8 mouse cellular contexts compared by ENCODE assay signal in genomic region chr5:88674703-88675442, GRCm38 (mm10). TPM values are rescaled to one million over a fixed set of nuclear protein-coding genes. Genes with fewer than 3 reads are reported as not detected.
DNase-seq lines count a peak whose midpoint lies in the region; ATAC-seq and TF ChIP-seq lines count a peak whose summit lies in the region.

No protein-coding gene starts in this region.

- peak overlapping the region; percentile 98 for H3K9ac ChIP-seq in heart, embryonic 14.5 days (ENCODE audit: low read length)
- peak overlapping the region; percentile 98 for H3K9ac ChIP-seq in kidney, postnatal 0 days (ENCODE audit: low read depth, low read length)

- TF ChIP-seq POLR2A in spleen, adult 2 months (IDR thresholded peaks at IDR 0.05; ENCODE audit: low read depth, low read length) = no peak

- H3K4me2 ChIP-seq in heart, embryonic 14.5 days (ENCODE audit: low read length) = peak overlapping the region; percentile 65
- H3K4me2 ChIP-seq in kidney, postnatal 0 days (ENCODE audit: low read length) = peak overlapping the region; percentile 58

- peaks cover 22% of the 10 kb centered on the region for H3K4me1 ChIP-seq in embryonic facial prominence, embryonic 10.5 days
- H3K4me1 ChIP-seq in heart, embryonic 14.5 days (ENCODE audit: control insufficient read depth in 2 of 2, insufficient read depth in 2 of 2, low read length in 2 of 2) = peaks cover 2 to 13% of the 10 kb centered on the region in 2 experiments; a peak in 3 of 4 replicates
- no peaks in the 10 kb centered on the region for H3K4me1 ChIP-seq in kidney, postnatal 0 days (replicated peaks; ENCODE audit: insufficient read depth, low read length)
- no peaks in the 10 kb centered on the region; the same call in 1 of the 2 replicates for H3K4me1 ChIP-seq in spleen, adult 2 months (ENCODE audit: control insufficient read depth, insufficient read depth, insufficient read length)

- peaks cover 38% of the 10 kb centered on the region for H3K36me3 ChIP-seq in embryonic facial prominence, embryonic 10.5 days (replicated peaks)
- peaks cover 39% of the 10 kb centered on the region for H3K36me3 ChIP-seq in heart, embryonic 14.5 days (ENCODE audit: control insufficient read depth, insufficient read depth, low read length)
- peaks cover 7% of the 10 kb centered on the region for H3K36me3 ChIP-seq in kidney, postnatal 0 days (ENCODE audit: insufficient read depth, low read length)
- peaks cover 7% of the 10 kb centered on the region for H3K36me3 ChIP-seq in spleen, adult 2 months (ENCODE audit: control insufficient read depth, insufficient read depth, low read length)

- 2% methylated on average over 47 of the region's 47 CpGs for WGBS in embryonic facial prominence, embryonic 10.5 days
- WGBS in heart, embryonic 14.5 days = under 1% methylated on average over 43 of the region's 47 CpGs
- under 1% methylated on average over 47 of the region's 47 CpGs for WGBS in kidney, postnatal 0 days
- WGBS in spleen, adult 2 months = 2% methylated on average over 47 of the region's 47 CpGs

- no peak for DNase-seq in cerebellum, postnatal 4 days (ENCODE audit: low spot score in 2 of 2)
- no peak for DNase-seq in Patski (ENCODE audit: low read depth, low spot score)
- DNase-seq in embryonic facial prominence, embryonic 10.5 days (ENCODE audit: low spot score) = no peak
- DNase-seq in kidney, postnatal 0 days (ENCODE audit: low spot score) = peak; percentile 19
- DNase-seq in lung, postnatal 10 days = peak; percentile 25
- no peak for DNase-seq in spleen, adult 2 months (ENCODE audit: low read depth in 1 of 2, low spot score in 2 of 2)

- peak overlapping the region; percentile 99 for H3K27ac ChIP-seq in embryonic facial prominence, embryonic 10.5 days (replicated peaks)
- H3K27ac ChIP-seq in heart, embryonic 14.5 days (replicated peaks in 1 of 2; ENCODE audit: control insufficient read depth in 1 of 2, insufficient read depth in 1 of 2, low read depth in 2 of 2, low read length in 2 of 2) = peak overlapping the region; percentile 88 to 97
- H3K27ac ChIP-seq in kidney, postnatal 0 days = peak overlapping the region; percentile 99
- peak overlapping the region; percentile 81; the same call in 1 of the 2 replicates for H3K27ac ChIP-seq in spleen, adult 2 months (ENCODE audit: insufficient read depth, low read length)

- H3K27me3 ChIP-seq in Patski = no peaks in the 10 kb centered on the region
- H3K27me3 ChIP-seq in embryonic facial prominence, embryonic 10.5 days (replicated peaks; ENCODE audit: low read depth, poor library complexity, severe bottlenecking) = no peaks in the 10 kb centered on the region
- no peaks in the 10 kb centered on the region for H3K27me3 ChIP-seq in heart, embryonic 14.5 days (ENCODE audit: control insufficient read depth, insufficient read depth, low read length)
- H3K27me3 ChIP-seq in kidney, postnatal 0 days (ENCODE audit: insufficient read depth, low read length) = no peaks in the 10 kb centered on the region
- no peaks in the 10 kb centered on the region for H3K27me3 ChIP-seq in spleen, adult 2 months (ENCODE audit: control insufficient read depth, insufficient read depth, low read length)

- H3K9me3 ChIP-seq in embryonic facial prominence, embryonic 10.5 days = no peaks in the 10 kb centered on the region
- H3K9me3 ChIP-seq in heart, embryonic 14.5 days (ENCODE audit: control insufficient read depth, low read length) = no peaks in the 10 kb centered on the region
- H3K9me3 ChIP-seq in kidney, postnatal 0 days (replicated peaks; ENCODE audit: low read length) = no peaks in the 10 kb centered on the region

- in situ Hi-C loops in Patski (cut with MboI; ENCODE audit: low pct_unique_long_range_greater_than_20kb) = no loop called here

- ATAC-seq in cerebellum, adult (ENCODE audit: insufficient number of reproducible peaks, low FRiP score, low TSS enrichment) = peak; percentile 34
- ATAC-seq in Patski = peak; percentile 56
- ATAC-seq in heart, embryonic 14.5 days (ENCODE audit: insufficient number of reproducible peaks, insufficient read depth, low FRiP score, low read depth) = peak; percentile 17; the same call in 1 of the 2 replicates
- peak; percentile 23 for ATAC-seq in kidney, postnatal 0 days (replicated peaks; ENCODE audit: low FRiP score, low read depth)

- POLR2A ChIA-PET in Patski (lab: Charles Lee) = interaction anchor here (1.0 to 1.5 kb wide), 4 partner anchors 12 to 109 kb away, joined by 3 to 6 read pairs (median 4); partner anchors contain the start of gene Mob1b

- no peak for TF ChIP-seq CTCF in Patski (IDR thresholded peaks at IDR 0.05)
- TF ChIP-seq CTCF in kidney, postnatal 0 days (IDR thresholded peaks at IDR 0.05; ENCODE audit: low read depth) = no peak
- TF ChIP-seq CTCF in spleen, adult 2 months (IDR thresholded peaks at IDR 0.05; ENCODE audit: extremely low read depth, insufficient read depth, insufficient read length, insufficient replicate concordance) = no peak

- peak overlapping the region; percentile 97 for H3K4me3 ChIP-seq in embryonic facial prominence, embryonic 10.5 days
- H3K4me3 ChIP-seq in heart, embryonic 14.5 days (ENCODE audit: control insufficient read depth in 1 of 2, insufficient read depth in 1 of 2, low read depth in 1 of 2, low read length in 2 of 2) = peak overlapping the region; percentile 81 to 92
- peak overlapping the region; percentile 61 for H3K4me3 ChIP-seq in kidney, postnatal 0 days (replicated peaks; ENCODE audit: low read depth, low read length)
- H3K4me3 ChIP-seq in spleen, adult 2 months (ENCODE audit: extremely low read depth, insufficient read depth, insufficient read length) = peak overlapping the region; percentile 86

- CTCF ChIA-PET in Patski (lab: Charles Lee) = no interaction called here

RNA-seq across cellular contexts. Expression of gene Grsf1, which starts 1.1 kb away (rescaled TPM):
- polyA plus RNA-seq in Patski (2021) = 127 TPM
- 69.1 and 73.2 TPM in 2 replicates for polyA plus RNA-seq in embryonic facial prominence, embryonic 10.5 days (2016; fragmentation: Nextera tagmentation; extraction: Ambion mirVana)
- 93.9 and 95.3 TPM in 2 replicates for polyA plus RNA-seq in heart, embryonic 14.5 days (2014; fragmentation: Nextera tagmentation; extraction: Ambion mirVana)
- 82.0 and 82.7 TPM in 2 replicates for polyA plus RNA-seq in kidney, postnatal 0 days (2015; fragmentation: Nextera tagmentation; extraction: Ambion mirVana)
- 12.0 and 18.6 TPM in 2 replicates for polyA plus RNA-seq in spleen, adult 2 months (2012; rRNA removed)

RNA-seq across cellular contexts. Expression of gene Mob1b, which starts 45.8 kb away (rescaled TPM):
- polyA plus RNA-seq in Patski (2021) = 23.9 TPM
- 12.5 and 13.2 TPM in 2 replicates for polyA plus RNA-seq in embryonic facial prominence, embryonic 10.5 days (2016; fragmentation: Nextera tagmentation; extraction: Ambion mirVana)
- 29.2 and 31.0 TPM in 2 replicates for polyA plus RNA-seq in heart, embryonic 14.5 days (2014; fragmentation: Nextera tagmentation; extraction: Ambion mirVana)
- polyA plus RNA-seq in kidney, postnatal 0 days (2015; fragmentation: Nextera tagmentation; extraction: Ambion mirVana) = 8.7 and 9.1 TPM in 2 replicates
- 1.1 and 1.3 TPM in 2 replicates for polyA plus RNA-seq in spleen, adult 2 months (2012; rRNA removed)

Comparison
In these comparisons a context has a peak if more than half of its experiments do, and no peak if none do; other contexts are left out.
1. DNase-seq: peak in kidney, postnatal 0 days (single experiment) and lung, postnatal 10 days (single experiment); none in cerebellum, postnatal 4 days (0 of 2), Patski (single experiment), embryonic facial prominence, embryonic 10.5 days (single experiment) and spleen, adult 2 months (0 of 2).
2. Peak in every context shown above with its lines, with median percentiles within 50 percentile points of each other: ATAC-seq, H3K27ac ChIP-seq and H3K4me3 ChIP-seq.